8 mouse cellular contexts compared by ENCODE assay signal in genomic region chr3:116860333-116861222, GRCm38 (mm10). TPM values are rescaled to one million over a fixed set of nuclear protein-coding genes. Genes with fewer than 3 reads are reported as not detected.
DNase-seq lines count a peak whose midpoint lies in the region; ATAC-seq and TF ChIP-seq lines count a peak whose summit lies in the region.

No protein-coding gene starts in this region.

- H3K9ac ChIP-seq in intestine, embryonic 15.5 days = 0 out of 2 replicates have a peak overlapping the region, but pooled peaks have one; percentile 47

- WGBS in intestine, embryonic 15.5 days = 55% methylated on average over 19 of the region's 19 CpGs

- H3ac ChIP-seq in myocyte (ENCODE audit: control insufficient read depth, insufficient read length) = no peak overlapping the region

- no peak for DNase-seq in layer of hippocampus, adult 2 months (ENCODE audit: low spot score in 2 of 2)
- no peak for DNase-seq in layer of hippocampus, adult 11-12 months (ENCODE audit: low spot score)
- no peak for DNase-seq in thymus, postnatal 36 days
- no peak for DNase-seq in spleen, adult 12 weeks (ENCODE audit: low spot score)
- DNase-seq in frontal cortex, postnatal 10 days (ENCODE audit: low spot score in 2 of 2) = no peak

- H3K4me2 ChIP-seq in intestine, embryonic 15.5 days (replicated peaks) = peak overlapping the region; percentile 74
- H3K4me2 ChIP-seq in myocyte (ENCODE audit: low read depth) = peak overlapping the region; percentile 96

- TF ChIP-seq POLR2A in myocyte (IDR thresholded peaks at IDR 0.05; ENCODE audit: insufficient read length, low read depth) = no peak

- H3K27ac ChIP-seq in layer of hippocampus, adult 2 months = no peak overlapping the region
- H3K27ac ChIP-seq in intestine, embryonic 15.5 days = peak overlapping the region; percentile 70; the same call in 1 of the 2 replicates

- H3K79me2 ChIP-seq in myocyte (ENCODE audit: control insufficient read depth, insufficient read depth) = peaks cover 18% of the 10 kb centered on the region

- peaks cover 5% of the 10 kb centered on the region; the same call in 1 of the 2 replicates for H3K4me1 ChIP-seq in intestine, embryonic 15.5 days (replicated peaks)

- peak overlapping the region; percentile 64; the same call in 1 of the 2 replicates for H3K4me3 ChIP-seq in layer of hippocampus, adult 2 months
- H3K4me3 ChIP-seq in intestine, embryonic 15.5 days (replicated peaks) = peak overlapping the region; percentile 52
- peak overlapping the region; percentile 46 for H3K4me3 ChIP-seq in myocyte

- TF ChIP-seq CTCF in layer of hippocampus, adult 2 months (conservative IDR thresholded peaks at IDR 0.05) = no peak

- H3K36me3 ChIP-seq in intestine, embryonic 15.5 days = no peaks in the 10 kb centered on the region
- no peaks in the 10 kb centered on the region for H3K36me3 ChIP-seq in myocyte (ENCODE audit: control insufficient read depth, insufficient read depth)

- peak; percentile 22 for ATAC-seq in common myeloid progenitor, adult 5-6 weeks (replicated peaks; ENCODE audit: low read depth, poor library complexity, severe bottlenecking)
- peak; percentile 76 for ATAC-seq in intestine, embryonic 15.5 days

- no peaks in the 10 kb centered on the region for H3K27me3 ChIP-seq in intestine, embryonic 15.5 days (replicated peaks)
- H3K27me3 ChIP-seq in myocyte (ENCODE audit: control insufficient read depth, insufficient read depth, insufficient read length) = no peaks in the 10 kb centered on the region

- no peaks in the 10 kb centered on the region for H3K9me3 ChIP-seq in intestine, embryonic 15.5 days

TF ChIP-seq in myocyte, 11 proteins besides CTCF, POLR2A, EP300 and RAD21:
- TF ChIP-seq REST (IDR thresholded peaks at IDR 0.05; ENCODE audit: insufficient read depth, insufficient read length) (no peak), MYOG (IDR thresholded peaks at IDR 0.05; ENCODE audit: control insufficient read depth in 1 of 3, insufficient read depth in 1 of 3, insufficient read length in 2 of 3, low read depth in 2 of 3) (no peak), CEBPB (IDR thresholded peaks at IDR 0.05; ENCODE audit: insufficient read depth, poor library complexity, severe bottlenecking) (peak; percentile 98), SRF (IDR thresholded peaks at IDR 0.05; ENCODE audit: control insufficient read depth, insufficient read length, low read depth) (no peak), MAX (IDR thresholded peaks at IDR 0.05; ENCODE audit: low read depth) (no peak), E2F4 (IDR thresholded peaks at IDR 0.05; ENCODE audit: insufficient read depth) (no peak)

RNA-seq across cellular contexts. Expression of gene Frrs1, which starts 1.3 kb away (rescaled TPM):
- total RNA-seq in layer of hippocampus, adult 2 months (2021) = 1 to 10 TPM; 1.3 to 1.5 TPM
- 43.7 and 47.0 TPM in 2 replicates for total RNA-seq in common myeloid progenitor, adult 5-6 weeks (2017)
- polyA plus RNA-seq in intestine, embryonic 15.5 days (2015; fragmentation: Nextera tagmentation; extraction: Ambion mirVana) = 36.6 and 39.0 TPM in 2 replicates
- 12.7 TPM for polyA plus RNA-seq in myocyte (2012; fragmentation: generic; extraction: Trizol)

RNA-seq across cellular contexts. Expression of gene Agl, which starts 52.6 kb away (rescaled TPM):
- total RNA-seq in layer of hippocampus, adult 2 months (2021) = 10 to 100 TPM; 26.1 to 27.2 TPM
- total RNA-seq in common myeloid progenitor, adult 5-6 weeks (2017) = 7.5 and 10.9 TPM in 2 replicates
- polyA plus RNA-seq in intestine, embryonic 15.5 days (2015; fragmentation: Nextera tagmentation; extraction: Ambion mirVana) = 12.1 and 12.2 TPM in 2 replicates
- 35.8 TPM for polyA plus RNA-seq in myocyte (2012; fragmentation: generic; extraction: Trizol)

Comparison
In these comparisons a context has a peak if more than half of its experiments do, and no peak if none do; other contexts are left out.
1. RNA of gene Frrs1, which starts 1.3 kb away (total RNA-seq): 43.7 to 47.0 TPM in common myeloid progenitor, adult 5-6 weeks; 1.3 to 1.5 TPM in layer of hippocampus, adult 2 months; every median in the first group is over 10 times any median in the second.
2. Peak in every context shown above with its lines, with median percentiles within 50 percentile points of each other: H3K4me3 ChIP-seq.